Mouse (Mus musculus) ES-E14 (cell line): ENCODE data around the gene Pias4. TPM values are rescaled to one million over a fixed set of nuclear protein-coding genes. Genes with fewer than 3 reads are reported as not detected.

Source experiments
- DNase-seq: peaks from one replicate; pipeline ENCODE4 v3.0.0-alpha.2; 2013; ENCODE audit warnings: low read depth, low spot score
- H3K27ac ChIP-seq: 2 replicates; pipeline ENCODE4 v1.5.1; 2012; ENCODE audit warnings: low read depth, mild to moderate bottlenecking, low read length, moderate library complexity, mixed read lengths; ENCODE audit not compliant: poor library complexity, insufficient read depth, severe bottlenecking
- H3K36me3 ChIP-seq: 2 replicates; pipeline ENCODE4 v1.6.1; 2012; ENCODE audit warnings: mild to moderate bottlenecking, low read length, moderate library complexity, mixed read lengths; ENCODE audit not compliant: control insufficient read depth, poor library complexity, insufficient read depth, severe bottlenecking
- H3K4me1 ChIP-seq, 2 experiments: fragments of 150-350 bp in 1 of 2; sonication (generic) in 1 of 2; 2 replicates each; pipeline ENCODE4 v1.6.1; 2012; ENCODE audit warnings: low read length in 2 of 2, mild to moderate bottlenecking in 1 of 2, mixed read lengths in 1 of 2; ENCODE audit not compliant: control insufficient read depth in 2 of 2, insufficient read depth in 2 of 2, poor library complexity in 1 of 2
- H3K4me3 ChIP-seq, 2 experiments: fragments of 150-350 bp in 1 of 2; sonication (generic) in 1 of 2; 2 replicates each; pipeline ENCODE4 v1.5.1; 2012; ENCODE audit warnings: low read length in 2 of 2, low read depth in 1 of 2, mild to moderate bottlenecking in 1 of 2, mixed read lengths in 1 of 2; ENCODE audit not compliant: insufficient read depth in 1 of 2, poor library complexity in 1 of 2, severe bottlenecking in 1 of 2
- H3K9ac ChIP-seq: 2 replicates; pipeline ENCODE4 v1.6.1; 2012; ENCODE audit warnings: low read depth, mild to moderate bottlenecking, low read length, mixed read lengths; ENCODE audit not compliant: poor library complexity, insufficient read depth, severe bottlenecking
- H3K9me3 ChIP-seq: fragments of 150-350 bp; sonication (generic); 2 replicates; pipeline ENCODE4 v1.6.1; 2012; ENCODE audit warnings: low read depth, mild to moderate bottlenecking, low read length; ENCODE audit not compliant: control insufficient read depth, insufficient read depth
- CHD2 ChIP-seq: IDR thresholded peaks from 2 replicates; pipeline ENCODE4 v1.6.1; 2014; ENCODE audit warnings: mild to moderate bottlenecking, low read depth, low read length, inconsistent platforms
- HCFC1 ChIP-seq: IDR thresholded peaks from 2 replicates; pipeline ENCODE4 v1.6.1; 2012; ENCODE audit warnings: low read length, inconsistent platforms, borderline replicate concordance; ENCODE audit not compliant: insufficient read depth
- MAFK ChIP-seq: IDR thresholded peaks from 2 replicates; pipeline ENCODE4 v1.6.1; 2014; ENCODE audit warnings: mild to moderate bottlenecking, low read depth, low read length, inconsistent platforms; ENCODE audit not compliant: insufficient read depth
- ZC3H11A ChIP-seq: IDR thresholded peaks from 2 replicates; pipeline ENCODE4 v1.6.1; 2012; ENCODE audit warnings: low read depth, mild to moderate bottlenecking, inconsistent platforms, low read length, borderline replicate concordance
- ZNF384 ChIP-seq: IDR thresholded peaks from 2 replicates; pipeline ENCODE4 v1.6.1; 2012; ENCODE audit warnings: low read depth, low read length, inconsistent platforms
- in situ Hi-C, 2 experiments: fragments of 600-800 bp; cut with MboI; formaldehyde crosslinking; loops; one replicate each; pipeline ENCODE4 v1.15.1; 2025; ENCODE audit warnings: low sequenced_read_pairs in 2 of 2, inconsistent platforms in 1 of 2; ENCODE audit not compliant: unreplicated experiment in 2 of 2
- total RNA-seq: library from RNA; depleted of rRNA; stranded (reverse); fragments of 300-350 nt; gene quantifications from 2 replicates; pipeline ENCODE4 v1.2.3, GENCODE M21; 2012

Pias4 gene
- total RNA-seq, 1 experiment, result 37.8 TPM

GRCm38 (mm10) chr10:81195300-81195699 lies 27.6 kb upstream of the Pias4 start:
- peaks cover 2% of the 10 kb centered on the region; the same call in 1 of the 2 replicates for H3K36me3 ChIP-seq
- TF ChIP-seq ZNF384 (no peak), CHD2 (no peak), MAFK (no peak), HCFC1 (no peak), ZC3H11A (no peak)
- H3K9ac ChIP-seq, result no peak overlapping the region
- in situ Hi-C loops, result no loop called here
- H3K4me1 ChIP-seq, result peaks cover under 1 to 21% of the 10 kb centered on the region in 2 experiments; a peak in 3 of 4 replicates
- no peak overlapping the region for H3K4me3 ChIP-seq
- H3K27ac ChIP-seq, result no peak overlapping the region
- no peak for DNase-seq
- no peaks in the 10 kb centered on the region for H3K9me3 ChIP-seq

GRCm38 (mm10) chr10:81193991-81194774 lies 26.5 kb upstream of the Pias4 start:
- H3K4me1 ChIP-seq, result peaks cover 2 to 23% of the 10 kb centered on the region in 2 experiments; a peak in 3 of 4 replicates
- H3K9ac ChIP-seq, result 0 out of 2 replicates have a peak overlapping the region, but pooled peaks have one; percentile 9
- in situ Hi-C loops, result no loop called here
- TF ChIP-seq HCFC1 (0 out of 2 replicates have a peak, but pooled peaks have one; percentile 6), ZC3H11A (no peak)
- no peak for DNase-seq
- no peak overlapping the region for H3K27ac ChIP-seq
- H3K4me3 ChIP-seq, result no peak overlapping the region; a peak in 1 of 4 replicates
- peaks cover 3% of the 10 kb centered on the region; the same call in 1 of the 2 replicates for H3K36me3 ChIP-seq
- no peaks in the 10 kb centered on the region for H3K9me3 ChIP-seq

GRCm38 (mm10) chr10:81192968-81193501 lies 25.3 kb upstream of the Pias4 start:
- Histone ChIP-seq H3K27ac (no peak overlapping the region), H3K9ac (peak overlapping the region; percentile 94), H3K4me1 (peaks cover 2 to 23% of the 10 kb centered on the region in 2 experiments; a peak in 3 of 4 replicates), H3K9me3 (no peaks in the 10 kb centered on the region), H3K4me3 (peak overlapping the region; percentile 68 to 87), H3K36me3 (peaks cover 3% of the 10 kb centered on the region; the same call in 1 of the 2 replicates)
- TF ChIP-seq ZC3H11A, result no peak
- no peak for TF ChIP-seq ZNF384
- TF ChIP-seq CHD2, result no peak
- no peak for TF ChIP-seq MAFK
- TF ChIP-seq HCFC1, result no peak
- in situ Hi-C loops, result no loop called here
- no peak for DNase-seq

GRCm38 (mm10) chr10:81192270-81192967 lies 24.7 kb upstream of the Pias4 start:
- in situ Hi-C loops, result no loop called here

More at GRCm38 (mm10) chr10:81192270-81192967, 24.7 kb upstream of the Pias4 start:
- Histone ChIP-seq H3K4me1 (peaks cover 2 to 23% of the 10 kb centered on the region in 2 experiments; a peak in 3 of 4 replicates), H3K36me3 (peaks cover 3% of the 10 kb centered on the region; the same call in 1 of the 2 replicates), H3K27ac (peak overlapping the region; percentile 82), H3K9me3 (no peaks in the 10 kb centered on the region), H3K9ac (peak overlapping the region; percentile 94), H3K4me3 (peak overlapping the region; percentile 68 to 87)
- DNase-seq, result no peak
- TF ChIP-seq ZC3H11A, result no peak
- TF ChIP-seq HCFC1, result no peak; the same call in 1 of the 2 replicates
- no peak for TF ChIP-seq CHD2
- TF ChIP-seq MAFK, result no peak
- TF ChIP-seq ZNF384, result no peak
